Mouse (Mus musculus): ENCODE measurements around the gene Drg1. TPM values are rescaled to one million over a fixed set of nuclear protein-coding genes. Genes with fewer than 3 reads are reported as not detected.

Drg1 gene
- polyA plus RNA-seq, 1 experiment from 2014 or later: 88.3 TPM

- 67% methylated on average over 5 of the region's 5 CpGs for WGBS (ENCODE audit: missing documents)
- Histone ChIP-seq H3K27ac (no peak overlapping the region), H3K4me3 (ENCODE audit: inconsistent target) (no peak overlapping the region), H3K79me2 (ENCODE audit: inconsistent target) (peaks cover 37% of the 10 kb centered on the region), H3K36me3 (ENCODE audit: inconsistent target) (peaks cover 38% of the 10 kb centered on the region; the same call in 1 of the 2 replicates)
Measured at GRCm38 (mm10) chr11:3296056-3296455, 29.8 kb upstream of the Drg1 start.

DNA sequence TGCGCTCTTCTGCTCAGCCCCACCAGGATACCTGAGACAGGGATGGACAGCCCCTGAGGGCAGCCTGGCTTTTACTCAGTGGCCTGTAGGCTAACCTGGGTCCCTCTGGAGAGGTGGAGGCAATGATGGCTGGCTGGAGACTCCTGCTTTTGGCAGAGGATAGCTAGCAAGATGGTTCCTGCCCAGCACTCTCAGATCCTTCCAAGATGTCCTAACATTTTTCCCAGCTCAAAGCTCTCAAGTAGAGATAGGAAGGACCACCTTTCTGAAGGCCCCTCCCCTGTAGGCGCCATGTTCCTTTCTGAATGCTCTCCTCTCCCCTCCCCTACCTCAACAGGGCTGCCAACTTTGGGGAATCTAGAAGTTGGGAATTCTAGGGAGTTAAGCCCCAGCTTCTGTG lies 28.4 kb upstream of the Drg1 start:
- Histone ChIP-seq H3K27ac (no peak overlapping the region), H3K4me3 (ENCODE audit: inconsistent target) (no peak overlapping the region), H3K79me2 (ENCODE audit: inconsistent target) (peaks cover 41% of the 10 kb centered on the region), H3K36me3 (ENCODE audit: inconsistent target) (peaks cover 29% of the 10 kb centered on the region; the same call in 1 of the 2 replicates)
- 90% methylated on average over 2 of the region's 2 CpGs for WGBS (ENCODE audit: missing documents)

GRCm38 (mm10) chr11:3293361-3293760 lies 27.1 kb upstream of the Drg1 start:
- peaks cover 19% of the 10 kb centered on the region; the same call in 1 of the 2 replicates for H3K36me3 ChIP-seq (ENCODE audit: inconsistent target)
- 61% methylated on average over 4 of the region's 4 CpGs for WGBS (ENCODE audit: missing documents)
- H3K27ac ChIP-seq: no peak overlapping the region
- peaks cover 41% of the 10 kb centered on the region for H3K79me2 ChIP-seq (ENCODE audit: inconsistent target)
- no peak overlapping the region for H3K4me3 ChIP-seq (ENCODE audit: inconsistent target)

DNA sequence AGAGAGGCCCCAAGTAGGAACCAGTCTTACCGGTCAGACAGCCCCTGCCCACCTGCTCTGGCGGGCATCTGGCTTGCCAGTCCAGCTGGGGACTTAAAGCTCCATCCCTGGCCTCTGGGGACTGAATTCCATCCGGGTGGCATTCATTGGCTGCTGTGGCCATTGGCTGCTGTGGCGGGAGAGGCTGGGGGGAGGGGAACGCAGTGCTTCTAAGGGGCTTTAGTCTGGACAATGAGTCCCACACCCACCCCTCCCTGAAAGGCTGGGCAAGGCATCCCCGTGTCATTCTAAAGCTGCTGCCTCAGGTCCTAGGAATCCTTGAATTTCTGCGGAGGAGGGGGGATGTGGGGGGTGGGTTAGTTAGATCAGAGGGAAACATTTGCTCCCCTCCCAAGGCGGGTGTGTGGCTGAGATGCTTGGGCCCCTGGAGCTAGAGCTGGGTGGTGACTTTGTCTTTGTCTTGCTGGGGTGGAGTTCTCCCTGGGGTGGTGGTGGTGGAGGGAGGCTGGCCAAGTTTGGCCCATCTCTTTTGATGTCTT lies 26.6 kb upstream of the Drg1 start:
- Histone ChIP-seq H3K36me3 (ENCODE audit: inconsistent target) (peaks cover 19% of the 10 kb centered on the region; the same call in 1 of the 2 replicates), H3K27ac (peak overlapping the region; percentile 60)

GRCm38 (mm10) chr11:3292062-3292421 lies 25.8 kb upstream of the Drg1 start:
- Histone ChIP-seq H3K4me3 (ENCODE audit: inconsistent target) (peak overlapping the region; percentile 48), H3K79me2 (ENCODE audit: inconsistent target) (peaks cover 41% of the 10 kb centered on the region), H3K36me3 (ENCODE audit: inconsistent target) (peaks cover 19% of the 10 kb centered on the region; the same call in 1 of the 2 replicates), H3K27ac (peak overlapping the region; percentile 60)
- WGBS (ENCODE audit: missing documents): 9% methylated on average over 8 of the region's 8 CpGs

More for the DNA sequence above, 26.6 kb upstream of the Drg1 start:
- 23% methylated on average over 8 of the region's 8 CpGs for WGBS (ENCODE audit: missing documents)
- H3K4me3 ChIP-seq (ENCODE audit: inconsistent target): peak overlapping the region; percentile 48
- peaks cover 41% of the 10 kb centered on the region for H3K79me2 ChIP-seq (ENCODE audit: inconsistent target)

GRCm38 (mm10) chr11:3291311-3292061 lies 25.3 kb upstream of the Drg1 start:
- H3K36me3 ChIP-seq (ENCODE audit: inconsistent target): peaks cover 19% of the 10 kb centered on the region; the same call in 1 of the 2 replicates
- 11% methylated on average over 26 of the region's 26 CpGs for WGBS (ENCODE audit: missing documents)

GRCm38 (mm10) chr11:3290640-3291310 lies 24.6 kb upstream of the Drg1 start:
- Histone ChIP-seq H3K79me2 (ENCODE audit: inconsistent target) (peaks cover 41% of the 10 kb centered on the region), H3K4me3 (ENCODE audit: inconsistent target) (peak overlapping the region; percentile 48), H3K27ac (peak overlapping the region; percentile 60), H3K36me3 (ENCODE audit: inconsistent target) (peaks cover 18% of the 10 kb centered on the region; the same call in 1 of the 2 replicates)
- 2% methylated on average over 50 of the region's 50 CpGs for WGBS (ENCODE audit: missing documents)

More at GRCm38 (mm10) chr11:3291311-3292061, 25.3 kb upstream of the Drg1 start:
- Histone ChIP-seq H3K4me3 (ENCODE audit: inconsistent target) (peak overlapping the region; percentile 48), H3K27ac (peak overlapping the region; percentile 60), H3K79me2 (ENCODE audit: inconsistent target) (peaks cover 41% of the 10 kb centered on the region)

- WGBS (ENCODE audit: missing documents): under 1% methylated on average over 63 of the region's 92 CpGs
Measured at GRCm38 (mm10) chr11:3289803-3290639, 23.8 kb upstream of the Drg1 start.

DNA sequence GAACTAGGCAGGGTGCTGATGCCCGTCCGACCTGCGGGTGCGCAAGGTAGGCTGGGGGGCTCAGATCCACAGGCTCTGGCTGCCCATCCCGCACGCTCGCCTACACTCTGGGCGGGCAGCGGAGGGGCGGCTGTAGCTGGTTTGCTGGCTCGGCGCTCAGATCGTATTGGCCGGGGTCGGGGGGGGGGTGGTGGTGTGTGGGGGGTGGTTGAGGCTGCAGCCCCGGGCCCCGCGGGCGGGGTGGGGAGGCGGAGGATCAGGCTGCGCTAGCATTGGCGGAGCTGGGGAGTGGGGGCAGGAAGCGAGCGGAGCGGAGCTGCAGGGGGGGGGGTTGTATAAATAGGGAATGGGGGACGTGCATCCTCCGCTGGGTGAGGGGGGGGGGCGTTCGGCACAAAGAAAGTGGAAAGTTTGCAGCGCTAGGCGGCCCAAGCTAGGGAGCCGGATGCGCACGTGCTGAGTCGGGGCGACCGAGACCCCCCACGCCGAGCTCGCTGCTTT lies 23.1 kb upstream of the Drg1 start:
- Histone ChIP-seq H3K36me3 (ENCODE audit: inconsistent target) (peaks cover 9% of the 10 kb centered on the region; the same call in 1 of the 2 replicates), H3K4me3 (ENCODE audit: inconsistent target) (peak overlapping the region; percentile 41), H3K79me2 (ENCODE audit: inconsistent target) (peaks cover 36% of the 10 kb centered on the region), H3K27ac (peak overlapping the region; percentile 41)
- under 1% methylated on average over 19 of the region's 40 CpGs for WGBS (ENCODE audit: missing documents)

More at GRCm38 (mm10) chr11:3289803-3290639, 23.8 kb upstream of the Drg1 start:
- Histone ChIP-seq H3K79me2 (ENCODE audit: inconsistent target) (peaks cover 41% of the 10 kb centered on the region), H3K27ac (peak overlapping the region; percentile 41), H3K4me3 (ENCODE audit: inconsistent target) (peak overlapping the region; percentile 48), H3K36me3 (ENCODE audit: inconsistent target) (peaks cover 14% of the 10 kb centered on the region; the same call in 1 of the 2 replicates)

- Histone ChIP-seq H3K27ac (peak within 1 kb of the TSS; percentile 41), H3K4me3 (ENCODE audit: inconsistent target) (peak within 1 kb of the TSS; percentile 41), H3K79me2 (ENCODE audit: inconsistent target) (peaks cover 30% of the 10 kb centered on the region), H3K36me3 (ENCODE audit: inconsistent target) (peaks cover 3% of the 10 kb centered on the region; the same call in 1 of the 2 replicates)
- 2% methylated on average over 41 of the region's 41 CpGs for WGBS (ENCODE audit: missing documents)
Measured at GRCm38 (mm10) chr11:3288521-3289301, 22.5 kb upstream of the Drg1 start, which contains the start of gene Patz1. Gene Patz1, plus strand, starts transcription at chr11:3288874.

DNA sequence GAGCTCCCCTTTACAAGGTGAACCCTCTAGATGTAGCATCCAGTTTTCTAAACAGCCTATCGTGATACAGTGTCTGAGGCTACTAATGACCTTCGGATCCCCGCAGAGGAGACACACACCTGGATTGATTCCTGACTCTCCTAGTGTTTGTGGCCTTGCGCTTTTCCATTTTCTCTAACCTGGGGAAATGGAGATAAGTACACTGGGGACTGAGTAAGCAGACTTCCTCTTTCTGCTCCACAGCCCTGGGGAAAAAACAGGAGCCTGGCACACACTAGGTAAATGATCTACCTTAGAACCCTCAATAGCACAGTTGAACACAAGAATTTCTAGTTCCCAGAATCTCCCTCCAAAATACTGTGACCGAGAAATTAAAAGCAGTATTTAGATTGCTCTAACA lies 21.7 kb upstream of the Drg1 start:
- peaks cover 22% of the 10 kb centered on the region for H3K79me2 ChIP-seq (ENCODE audit: inconsistent target)
- no peaks in the 10 kb centered on the region for H3K36me3 ChIP-seq (ENCODE audit: inconsistent target)
- H3K4me3 ChIP-seq (ENCODE audit: inconsistent target): no peak overlapping the region
- H3K27ac ChIP-seq: no peak overlapping the region
- WGBS (ENCODE audit: missing documents): 54% methylated on average over 5 of the region's 5 CpGs

DNA sequence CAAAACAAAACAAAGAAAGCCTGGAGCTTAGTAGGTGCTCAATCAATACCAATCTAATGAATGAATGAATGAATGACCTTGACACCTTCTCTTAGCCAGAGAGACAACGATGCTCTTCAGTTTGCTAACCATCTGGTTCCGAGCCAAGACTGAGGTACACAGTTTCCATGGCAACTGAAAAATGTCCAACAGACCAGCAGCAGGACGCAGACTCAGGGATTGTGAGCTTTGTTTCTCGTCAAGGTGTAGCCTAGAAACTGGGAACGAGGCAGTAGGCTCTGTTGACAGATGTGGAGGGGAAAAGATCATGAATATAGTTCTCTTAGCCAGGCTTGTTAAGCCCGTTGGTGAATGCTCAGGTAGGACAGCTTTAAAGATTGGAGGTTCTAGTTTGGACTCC lies 20.9 kb upstream of the Drg1 start:
- Histone ChIP-seq H3K36me3 (ENCODE audit: inconsistent target) (no peaks in the 10 kb centered on the region), H3K4me3 (ENCODE audit: inconsistent target) (no peak overlapping the region), H3K27ac (no peak overlapping the region), H3K79me2 (ENCODE audit: inconsistent target) (peaks cover 14% of the 10 kb centered on the region)
- 88% methylated on average over 6 of the region's 6 CpGs for WGBS (ENCODE audit: missing documents)

DNA sequence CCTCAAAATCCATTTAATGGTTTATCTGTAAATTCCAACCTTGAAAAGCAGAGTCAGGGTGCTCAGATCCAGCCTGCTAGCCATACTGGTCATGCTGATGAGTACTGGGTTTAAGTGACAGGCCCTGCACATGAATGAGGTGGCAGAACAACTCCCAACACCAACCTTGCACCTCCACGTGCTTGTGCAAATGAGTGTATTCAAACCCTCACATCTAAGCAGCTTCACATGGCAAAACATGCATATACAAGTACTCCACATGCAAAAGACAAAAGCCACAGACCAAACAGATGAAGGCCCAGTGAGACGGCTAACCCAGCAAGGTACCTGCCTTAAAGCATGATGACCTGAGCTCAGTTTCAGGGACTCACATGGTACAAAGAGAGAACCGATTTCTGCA lies 19.7 kb upstream of the Drg1 start:
- H3K4me3 ChIP-seq (ENCODE audit: inconsistent target): no peak overlapping the region
- H3K27ac ChIP-seq: no peak overlapping the region
- peaks cover 2% of the 10 kb centered on the region for H3K79me2 ChIP-seq (ENCODE audit: inconsistent target)
- no peaks in the 10 kb centered on the region for H3K36me3 ChIP-seq (ENCODE audit: inconsistent target)
- WGBS (ENCODE audit: missing documents): 90% methylated on average over 2 of the region's 3 CpGs

Data from macrophage (primary cell).